8 mouse cellular contexts compared by ENCODE assay signal in the genomic region with DNA sequence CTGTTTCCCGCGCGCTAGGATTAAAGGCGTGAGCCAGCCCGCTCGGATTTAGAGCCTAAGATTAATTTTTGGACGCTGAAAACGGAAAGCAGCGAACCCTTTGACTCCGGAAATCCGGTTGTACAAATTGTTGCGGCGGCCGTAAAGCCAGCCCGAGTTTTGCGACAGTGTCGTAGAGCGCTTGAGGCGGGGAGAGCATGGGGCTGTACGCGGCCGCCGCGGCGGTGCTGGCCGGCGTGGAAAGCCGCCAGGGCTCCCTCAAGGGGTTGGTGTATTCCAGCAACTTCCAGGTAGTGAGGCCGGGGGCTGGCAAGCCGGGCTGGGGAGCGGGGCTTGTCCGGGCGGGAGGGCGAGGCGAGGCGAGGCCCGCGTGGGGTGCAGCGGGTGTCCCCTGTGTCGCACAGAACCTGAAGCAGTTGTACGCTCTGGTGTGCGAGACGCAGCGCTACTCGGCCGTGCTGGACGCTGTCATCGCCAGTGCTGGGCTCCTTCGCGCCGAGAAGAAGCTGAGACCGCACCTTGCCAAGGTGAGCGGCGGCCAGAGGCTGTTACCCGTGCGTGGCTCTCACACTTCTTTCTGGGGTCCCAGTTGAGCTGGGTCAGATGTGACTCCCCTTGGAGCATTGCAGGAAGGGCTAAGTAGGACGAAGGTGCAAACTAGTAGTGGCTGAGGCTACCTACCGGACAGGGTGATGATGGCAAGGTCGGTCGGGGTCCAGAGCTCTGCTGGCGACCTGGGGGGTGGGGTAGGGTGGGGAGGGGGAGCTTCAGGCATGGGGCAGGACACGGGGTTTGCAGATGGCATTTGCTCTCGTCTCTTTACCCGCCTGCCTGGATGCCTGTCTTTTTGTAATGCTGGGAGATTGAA. TPM values are rescaled to one million over a fixed set of nuclear protein-coding genes. Genes with fewer than 3 reads are reported as not detected.
DNase-seq lines count a peak whose midpoint lies in the region; ATAC-seq lines count a peak whose summit lies in the region.

Nsun5 (plus strand) TSS at position 167 of the 868 bp plus-strand sequence.

- peaks cover 9% of the 10 kb centered on the region; the same call in 1 of the 2 replicates for H3K36me3 ChIP-seq in hindbrain, embryonic 11.5 days (ENCODE audit: control insufficient read depth, insufficient read depth, low read length)

- H3K4me2 ChIP-seq in hindbrain, embryonic 11.5 days (replicated peaks; ENCODE audit: low read depth, low read length) = peak within 1 kb of the TSS; percentile 79

- ATAC-seq in hindbrain, embryonic 11.5 days (ENCODE audit: low FRiP score) = peak; percentile 84

- H3K9ac ChIP-seq in hindbrain, embryonic 11.5 days (ENCODE audit: low read depth, low read length) = peak within 1 kb of the TSS; percentile 83

- WGBS in hindbrain, embryonic 11.5 days = under 1% methylated on average over 58 of the region's 64 CpGs

- H3K4me1 ChIP-seq in hindbrain, embryonic 11.5 days (replicated peaks; ENCODE audit: control insufficient read depth, insufficient read depth, low read length) = peaks cover 5% of the 10 kb centered on the region; the same call in 1 of the 2 replicates

- H3K27ac ChIP-seq in hindbrain, embryonic 11.5 days (ENCODE audit: low read depth, low read length) = peak within 1 kb of the TSS; percentile 42; the same call in 1 of the 2 replicates

- H3K27me3 ChIP-seq in hindbrain, embryonic 11.5 days (ENCODE audit: control insufficient read depth, insufficient read depth, low read length) = no peaks in the 10 kb centered on the region

- no peaks in the 10 kb centered on the region for H3K9me3 ChIP-seq in hindbrain, embryonic 11.5 days (ENCODE audit: control insufficient read depth, low read length)

- H3K4me3 ChIP-seq in hindbrain, embryonic 11.5 days (ENCODE audit: low read depth, low read length) = peak within 1 kb of the TSS; percentile 91

- DNase-seq in MN1 (ENCODE audit: low spot score) = peak; percentile 100
- peak; percentile 95 for DNase-seq in cerebellum, adult 9-10 months
- DNase-seq in frontal cortex, adult 2 months (ENCODE audit: extremely low spot score in 1 of 2, low spot score in 1 of 2) = peak; percentile 85 to 98
- DNase-seq in hindbrain, embryonic 11.5 days (ENCODE audit: low spot score) = peak; percentile 100
- peak; percentile 97 to 98 for DNase-seq in layer of hippocampus, postnatal 10 days (ENCODE audit: low spot score in 2 of 2)
- peak; percentile 98 for DNase-seq in lung, postnatal 10 days
- DNase-seq in ovary, postnatal 36 days (ENCODE audit: low spot score) = peak; percentile 93
- peak; percentile 95 for DNase-seq in thymus, postnatal 25 days

RNA-seq across cellular contexts. Expression of gene Nsun5, which starts in this region (rescaled TPM):
- 34.8 and 37.7 TPM in 2 replicates for polyA plus RNA-seq in frontal cortex, adult 2 months (2012; rRNA removed)
- 26.8 and 27.8 TPM in 2 replicates for polyA plus RNA-seq in hindbrain, embryonic 11.5 days (2014; fragmentation: Nextera tagmentation; extraction: Ambion mirVana)
- 10 to 100 TPM; 21.0 to 23.5 TPM for total RNA-seq in layer of hippocampus, postnatal 10 days (2021)

Comparison
In these comparisons a context has a peak if more than half of its experiments do, and no peak if none do; other contexts are left out.
1. Peak in every context shown above with its lines: DNase-seq, ATAC-seq, H3K4me3 ChIP-seq and H3K27ac ChIP-seq.